Comparison of ENCODE assay signal across 15 mouse cellular contexts in genomic region chr11:91426731-91427130, GRCm38 (mm10).
DNase-seq lines count a peak whose midpoint lies in the region; ATAC-seq and TF ChIP-seq lines count a peak whose summit lies in the region.
"Had no signal": no experiment of that assay in that cellular context is flagged by ENCODE, and none has a peak within 500 bp of the region (broad histone marks: within the 10 kb centered on the region; RNA-seq: fewer than 3 reads in every experiment).

No protein-coding gene starts in this region.

- TF ChIP-seq CTCF in lung, embryonic 14.5 days (IDR thresholded peaks at IDR 0.05; ENCODE audit: low read depth), result no peak

- H3K36me3 ChIP-seq in lung, embryonic 14.5 days (ENCODE audit: insufficient read depth), result no peaks in the 10 kb centered on the region
- no peaks in the 10 kb centered on the region for H3K36me3 ChIP-seq in forebrain, embryonic 16.5 days (ENCODE audit: control insufficient read depth, insufficient read depth)
- H3K36me3 ChIP-seq in heart, embryonic 10.5 days, result no peaks in the 10 kb centered on the region
- H3K36me3 ChIP-seq: hindbrain, embryonic 15.5 days; limb, embryonic 15.5 days; neural tube, embryonic 12.5 days; stomach, embryonic 15.5 days had no signal

- H3K9ac ChIP-seq in lung, embryonic 14.5 days, result no peak overlapping the region
- no peak overlapping the region for H3K9ac ChIP-seq in forebrain, embryonic 16.5 days (replicated peaks; ENCODE audit: low read depth, low read length)
- H3K9ac ChIP-seq: hindbrain, embryonic 15.5 days; limb, embryonic 15.5 days; neural tube, embryonic 12.5 days; stomach, embryonic 15.5 days had no signal

- no peaks in the 10 kb centered on the region for H3K27me3 ChIP-seq in lung, embryonic 14.5 days (ENCODE audit: insufficient read depth, low read length)
- H3K27me3 ChIP-seq in forebrain, embryonic 16.5 days (replicated peaks; ENCODE audit: control insufficient read depth, insufficient read depth, low read length), result no peaks in the 10 kb centered on the region
- H3K27me3 ChIP-seq in heart, embryonic 10.5 days (ENCODE audit: insufficient read depth, poor library complexity, severe bottlenecking), result no peaks in the 10 kb centered on the region
- H3K27me3 ChIP-seq: CH12.LX; hindbrain, embryonic 15.5 days; limb, embryonic 15.5 days; neural tube, embryonic 12.5 days; stomach, embryonic 15.5 days had no signal

- H3K9me3 ChIP-seq in lung, embryonic 14.5 days (ENCODE audit: low read depth, low read length), result no peaks in the 10 kb centered on the region
- no peaks in the 10 kb centered on the region for H3K9me3 ChIP-seq in forebrain, embryonic 16.5 days (ENCODE audit: control insufficient read depth, low read length)
- H3K9me3 ChIP-seq in heart, embryonic 10.5 days, result no peaks in the 10 kb centered on the region
- H3K9me3 ChIP-seq: hindbrain, embryonic 15.5 days; limb, embryonic 15.5 days; neural tube, embryonic 12.5 days; stomach, embryonic 15.5 days had no signal

- WGBS in lung, embryonic 14.5 days, result 66% methylated on average over 4 of the region's 4 CpGs
- WGBS in forebrain, embryonic 16.5 days, result 40% methylated on average over 4 of the region's 4 CpGs
- WGBS in heart, embryonic 10.5 days, result 86% methylated on average over 4 of the region's 4 CpGs

- no peak overlapping the region for H3K4me2 ChIP-seq in lung, embryonic 14.5 days
- H3K4me2 ChIP-seq in forebrain, embryonic 16.5 days (ENCODE audit: low read length), result no peak overlapping the region
- H3K4me2 ChIP-seq: hindbrain, embryonic 15.5 days; limb, embryonic 15.5 days; neural tube, embryonic 12.5 days; stomach, embryonic 15.5 days had no signal

- no peak overlapping the region for H3K27ac ChIP-seq in lung, embryonic 14.5 days (ENCODE audit: low read depth)
- H3K27ac ChIP-seq in forebrain, embryonic 16.5 days (ENCODE audit: low read length), result no peak overlapping the region
- no peak overlapping the region for H3K27ac ChIP-seq in heart, embryonic 10.5 days
- H3K27ac ChIP-seq: hindbrain, embryonic 15.5 days; limb, embryonic 15.5 days; neural tube, embryonic 12.5 days; stomach, embryonic 15.5 days had no signal

- ATAC-seq in lung, embryonic 14.5 days (ENCODE audit: insufficient read depth), result no peak
- ATAC-seq in forebrain, embryonic 16.5 days, result peak; percentile 94
- ATAC-seq: activated CD4-positive, CD25-positive, alpha-beta regulatory T cell, adult 4 months had no signal

- peak; percentile 1 for DNase-seq in lung, embryonic 14.5 days
- no peak for DNase-seq in lung, postnatal 25 days (ENCODE audit: low spot score)
- peak; percentile 78 to 82 for DNase-seq in layer of hippocampus, postnatal 36 days
- DNase-seq in right cerebral cortex, postnatal 4 days, result peak; percentile 34
- DNase-seq in kidney, postnatal 14 days, result no peak
- DNase-seq in urinary bladder, adult 2 months (ENCODE audit: low spot score), result no peak
- no peak for DNase-seq in heart, embryonic 10.5 days (ENCODE audit: low spot score)
- DNase-seq: gastrocnemius, postnatal 25 days had no signal

- H3K4me3 ChIP-seq in lung, embryonic 14.5 days (ENCODE audit: low read depth, low read length), result no peak overlapping the region
- no peak overlapping the region for H3K4me3 ChIP-seq in forebrain, embryonic 16.5 days (replicated peaks; ENCODE audit: low read length)
- no peak overlapping the region for H3K4me3 ChIP-seq in heart, embryonic 10.5 days
- H3K4me3 ChIP-seq: hindbrain, embryonic 15.5 days; limb, embryonic 15.5 days; neural tube, embryonic 12.5 days; stomach, embryonic 15.5 days had no signal

- no peaks in the 10 kb centered on the region for H3K4me1 ChIP-seq in lung, embryonic 14.5 days (ENCODE audit: insufficient read depth)
- H3K4me1 ChIP-seq in forebrain, embryonic 16.5 days (replicated peaks; ENCODE audit: control insufficient read depth, insufficient read depth, low read length), result no peaks in the 10 kb centered on the region; the same call in 1 of the 2 replicates
- H3K4me1 ChIP-seq in heart, embryonic 10.5 days, result no peaks in the 10 kb centered on the region
- H3K4me1 ChIP-seq: hindbrain, embryonic 15.5 days; limb, embryonic 15.5 days; neural tube, embryonic 12.5 days; stomach, embryonic 15.5 days had no signal

Comparison
In these comparisons a context has a peak if more than half of its experiments do, and no peak if none do; other contexts are left out.
1. DNase-seq: peak in lung, embryonic 14.5 days (single experiment), layer of hippocampus, postnatal 36 days (2 of 2) and right cerebral cortex, postnatal 4 days (single experiment); none in lung, postnatal 25 days (single experiment), kidney, postnatal 14 days (single experiment), urinary bladder, adult 2 months (single experiment) and heart, embryonic 10.5 days (single experiment).